Mouse (Mus musculus) spleen, postnatal 10 days (tissue): Measurements from ENCODE around the gene Sdc1.

ENCODE experiments used
- DNase-seq, 2 experiments: peaks; one replicate each; pipeline ENCODE4 v3.0.0; 2021 to 2022; ENCODE audit warnings: low spot score in 2 of 2

Sdc1 gene

GRCm38 (mm10) chr12:8781681-8782378 is 10.7 kb downstream of the Sdc1 start:
- DNase-seq: no peak

- no peak for DNase-seq
Measured at GRCm38 (mm10) chr12:8782565-8782964, 11.4 kb downstream of the Sdc1 start.

GRCm38 (mm10) chr12:8784189-8784588 is 13.1 kb downstream of the Sdc1 start:
- DNase-seq: no peak

GRCm38 (mm10) chr12:8786476-8786875 is 15.4 kb downstream of the Sdc1 start:
- DNase-seq: no peak

- DNase-seq: no peak
Measured at GRCm38 (mm10) chr12:8786984-8787730, 16.0 kb downstream of the Sdc1 start.

- DNase-seq: no peak
Measured at GRCm38 (mm10) chr12:8788469-8788868, 17.3 kb downstream of the Sdc1 start.

- DNase-seq: no peak
Measured at GRCm38 (mm10) chr12:8790615-8791014, 19.5 kb downstream of the Sdc1 start.

- DNase-seq: no peak
Measured at GRCm38 (mm10) chr12:8793410-8794051, 22.4 kb downstream of the Sdc1 start.

- DNase-seq: no peak
Measured at GRCm38 (mm10) chr12:8797936-8798335, 26.8 kb downstream of the Sdc1 start.

- no peak for DNase-seq
Measured at GRCm38 (mm10) chr12:8798486-8799020, 27.4 kb downstream of the Sdc1 start.

GRCm38 (mm10) chr12:8803421-8804076 is 32.4 kb downstream of the Sdc1 start:
- DNase-seq: no peak

- no peak for DNase-seq
Measured at GRCm38 (mm10) chr12:8804077-8804456, 32.9 kb downstream of the Sdc1 start.

- DNase-seq: no peak
Measured at GRCm38 (mm10) chr12:8804934-8805722, 34.0 kb downstream of the Sdc1 start.

- no peak for DNase-seq
Measured at GRCm38 (mm10) chr12:8809086-8809485, 38.0 kb downstream of the Sdc1 start.

GRCm38 (mm10) chr12:8809626-8810025 is 38.5 kb downstream of the Sdc1 start:
- no peak for DNase-seq

- no peak for DNase-seq
Measured at GRCm38 (mm10) chr12:8810966-8811365, 39.8 kb downstream of the Sdc1 start.

- DNase-seq: no peak
Measured at GRCm38 (mm10) chr12:8811441-8811871, 40.3 kb downstream of the Sdc1 start.

- no peak for DNase-seq
Measured at GRCm38 (mm10) chr12:8811894-8812560, 40.9 kb downstream of the Sdc1 start.

GRCm38 (mm10) chr12:8817467-8818232 is 46.5 kb downstream of the Sdc1 start:
- DNase-seq: no peak

GRCm38 (mm10) chr12:8818233-8818672 is 47.1 kb downstream of the Sdc1 start:
- no peak for DNase-seq
